Comparison of ENCODE assay signal across 10 mouse cellular contexts in the genomic region with DNA sequence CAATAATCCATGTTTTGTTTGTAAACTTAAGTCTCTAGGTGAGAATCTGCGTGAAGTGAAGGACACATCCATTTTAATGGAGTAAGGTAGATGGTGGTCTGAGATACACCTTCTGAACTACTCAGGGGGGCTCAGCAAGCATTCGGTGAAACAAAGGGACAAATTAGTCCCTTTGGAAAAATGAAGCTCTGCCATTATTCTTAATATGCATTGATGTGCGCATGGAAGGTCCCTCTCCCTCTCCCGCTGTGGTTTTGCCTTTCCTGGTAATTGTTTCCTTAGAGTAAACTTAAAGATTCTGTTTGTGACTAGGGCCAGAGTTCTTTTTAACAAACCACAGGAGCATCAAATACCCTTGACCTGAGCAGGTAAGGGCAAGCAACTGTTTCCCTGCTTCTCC.
"Had no signal": no experiment of that assay in that cellular context is flagged by ENCODE, and none has a peak within 500 bp of the region (broad histone marks: within the 10 kb centered on the region; RNA-seq: fewer than 3 reads in every experiment).

No protein-coding gene starts in this region.

- ATAC-seq: midbrain, embryonic 13.5 days; midbrain, embryonic 15.5 days had no signal

- DNase-seq: lung, adult 18-20 months; lung, embryonic 14.5 days; lung, postnatal 10 days; lung, postnatal 4 days; right cerebral cortex, postnatal 14 days; thymus, adult 18-20 months; thymus, postnatal 14 days; thymus, postnatal 36 days had no signal
